Mouse (Mus musculus): ENCODE results near the gene Nosip. TPM values are rescaled to one million over a fixed set of nuclear protein-coding genes. Genes with fewer than 3 reads are reported as not detected.

Nosip gene
- total and polyA plus RNA-seq, 3 experiments, result 72.4 to 86.8 (median 81.4) TPM

DNA sequence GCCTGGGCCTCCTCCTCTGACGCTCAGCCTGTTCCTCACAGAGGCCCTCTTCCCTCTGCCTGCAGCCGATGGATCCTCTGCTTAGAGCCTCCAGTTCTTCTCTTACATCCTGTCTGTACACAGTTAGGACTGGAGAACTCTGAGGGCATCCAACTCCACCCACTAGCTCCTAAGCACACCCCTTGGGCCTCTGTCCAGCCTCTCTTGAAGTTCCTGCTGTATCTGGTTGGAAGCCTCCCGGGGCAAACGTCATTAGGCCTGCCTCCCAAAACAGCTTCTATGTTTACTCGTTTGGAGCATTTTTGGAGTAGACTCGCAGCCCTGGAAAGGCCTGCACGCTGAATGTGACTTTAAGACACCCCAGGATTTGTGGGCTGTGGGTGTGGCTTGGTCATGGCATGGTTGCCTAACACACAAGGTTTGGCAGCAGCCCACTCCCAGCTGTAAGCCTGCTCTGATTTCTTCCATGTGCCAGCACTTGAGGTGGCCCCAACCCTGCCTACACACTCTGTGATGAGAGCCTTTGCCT is 41.5 kb downstream of the Nosip start, which contains the start of gene Fcgrt:
Gene Fcgrt, minus strand, starts transcription at position 200 of the 529 bp plus-strand sequence.
- no peaks in the 10 kb centered on the region for H3K27me3 ChIP-seq (replicated peaks)
- in situ Hi-C loops (cut with MboI; ENCODE audit: low pct_ligation_motif_present, low pct_unique_long_range_greater_than_20kb, low sequenced_read_pairs), result no loop called here

GRCm38 (mm10) chr7:45104941-45105340 is 42.7 kb downstream of the Nosip start:
- Histone ChIP-seq H3K79me2 (replicated peaks; ENCODE audit: control insufficient read depth, extremely low read depth, insufficient read depth, poor library complexity, severe bottlenecking) (no peaks in the 10 kb centered on the region), H3K27ac (ENCODE audit: insufficient read depth, low read depth) (no peak overlapping the region), H3K27me3 (replicated peaks) (no peaks in the 10 kb centered on the region), H3K4me3 (replicated peaks in 1 of 3; ENCODE audit: low read depth in 2 of 3, low read length in 2 of 3, poor library complexity in 1 of 3) (no peak overlapping the region), H3K4me1 (ENCODE audit: control insufficient read depth in 1 of 2, insufficient read depth in 2 of 2) (no peaks in the 10 kb centered on the region; a peak in 1 of 4 replicates), H3K9me3 (replicated peaks; ENCODE audit: low read length) (no peaks in the 10 kb centered on the region), H3K9ac (ENCODE audit: insufficient read depth, low read depth) (no peak overlapping the region), H3K36me3 (replicated peaks in 1 of 2; ENCODE audit: control insufficient read depth in 1 of 2, insufficient read depth in 1 of 2, low read length in 1 of 2) (no peaks in the 10 kb centered on the region), H3K4me2 (ENCODE audit: insufficient read depth, low read depth, poor library complexity, severe bottlenecking) (no peak overlapping the region)
- in situ Hi-C loops (cut with MboI; ENCODE audit: low pct_ligation_motif_present, low pct_unique_long_range_greater_than_20kb, low sequenced_read_pairs) (no loop called here), dilution Hi-C loops (cut with MboI; ENCODE audit: extremely low pct_ligation_motif_present, extremely low pct_unique_long_range_greater_than_20kb, low sequenced_read_pairs) (no loop called here)
- TF ChIP-seq SIN3A (IDR thresholded peaks at IDR 0.05; ENCODE audit: low read length) (no peak), NRF1 (IDR thresholded peaks at IDR 0.05; ENCODE audit: low read depth, low read length) (no peak), CHD2 (IDR thresholded peaks at IDR 0.05; ENCODE audit: low read length) (no peak), ZMIZ1 (IDR thresholded peaks at IDR 0.05; ENCODE audit: low read depth, low read length) (no peak), JUN (IDR thresholded peaks at IDR 0.05; ENCODE audit: insufficient read depth, low read depth, low read length) (no peak), JUND (conservative IDR thresholded peaks at IDR 0.05; ENCODE audit: low read depth, low read length) (no peak), E2F4 (IDR thresholded peaks at IDR 0.05; ENCODE audit: insufficient replicate concordance, low read depth, low read length) (no peak), CHD1 (IDR thresholded peaks at IDR 0.05; ENCODE audit: low read depth, low read length) (no peak), MYC (IDR thresholded peaks at IDR 0.05; ENCODE audit: low read depth, low read length) (no peak), EP300 (IDR thresholded peaks at IDR 0.05; ENCODE audit: low read length) (no peak), UBTF (IDR thresholded peaks at IDR 0.05; ENCODE audit: low read depth, low read length) (no peak)
- no peak for DNase-seq (ENCODE audit: extremely low read depth)

More for the DNA sequence above, 41.5 kb downstream of the Nosip start, which contains the start of gene Fcgrt:
- peaks cover 0 to 2% of the 10 kb centered on the region in 2 experiments; a peak in 2 of 4 replicates for H3K4me1 ChIP-seq (ENCODE audit: control insufficient read depth in 1 of 2, insufficient read depth in 2 of 2)
- TF ChIP-seq IRF4 (IDR thresholded peaks at IDR 0.05; ENCODE audit: low read depth, low read length), result no peak
- no peaks in the 10 kb centered on the region for H3K79me2 ChIP-seq (replicated peaks; ENCODE audit: control insufficient read depth, extremely low read depth, insufficient read depth, poor library complexity, severe bottlenecking)
- H3K9me3 ChIP-seq (replicated peaks; ENCODE audit: low read length), result no peaks in the 10 kb centered on the region
- H3K36me3 ChIP-seq (replicated peaks in 1 of 2; ENCODE audit: control insufficient read depth in 1 of 2, insufficient read depth in 1 of 2, low read length in 1 of 2), result no peaks in the 10 kb centered on the region
- DNase-seq (ENCODE audit: extremely low read depth), result no peak
- H3K9ac ChIP-seq (ENCODE audit: insufficient read depth, low read depth), result no peak within 1 kb of the TSS
- no peak within 1 kb of the TSS for H3K4me3 ChIP-seq (replicated peaks in 1 of 3; ENCODE audit: low read depth in 2 of 3, low read length in 2 of 3, poor library complexity in 1 of 3)
- dilution Hi-C loops (cut with MboI; ENCODE audit: extremely low pct_ligation_motif_present, extremely low pct_unique_long_range_greater_than_20kb, low sequenced_read_pairs), result no loop called here
- H3K4me2 ChIP-seq (ENCODE audit: insufficient read depth, low read depth, poor library complexity, severe bottlenecking), result no peak within 1 kb of the TSS
- no peak within 1 kb of the TSS for H3K27ac ChIP-seq (ENCODE audit: insufficient read depth, low read depth)

GRCm38 (mm10) chr7:45105491-45105890 is 43.3 kb downstream of the Nosip start:
- Histone ChIP-seq H3K4me2 (ENCODE audit: insufficient read depth, low read depth, poor library complexity, severe bottlenecking) (no peak overlapping the region), H3K36me3 (replicated peaks in 1 of 2; ENCODE audit: control insufficient read depth in 1 of 2, insufficient read depth in 1 of 2, low read length in 1 of 2) (no peaks in the 10 kb centered on the region), H3K4me1 (ENCODE audit: control insufficient read depth in 1 of 2, insufficient read depth in 2 of 2) (no peaks in the 10 kb centered on the region; a peak in 1 of 4 replicates), H3K27me3 (replicated peaks) (no peaks in the 10 kb centered on the region), H3K27ac (ENCODE audit: insufficient read depth, low read depth) (no peak overlapping the region), H3K9me3 (replicated peaks; ENCODE audit: low read length) (no peaks in the 10 kb centered on the region), H3K79me2 (replicated peaks; ENCODE audit: control insufficient read depth, extremely low read depth, insufficient read depth, poor library complexity, severe bottlenecking) (no peaks in the 10 kb centered on the region), H3K4me3 (replicated peaks in 1 of 3; ENCODE audit: low read depth in 2 of 3, low read length in 2 of 3, poor library complexity in 1 of 3) (no peak overlapping the region), H3K9ac (ENCODE audit: insufficient read depth, low read depth) (no peak overlapping the region)
- dilution Hi-C loops (cut with MboI; ENCODE audit: extremely low pct_ligation_motif_present, extremely low pct_unique_long_range_greater_than_20kb, low sequenced_read_pairs) (no loop called here), in situ Hi-C loops (cut with MboI; ENCODE audit: low pct_ligation_motif_present, low pct_unique_long_range_greater_than_20kb, low sequenced_read_pairs) (no loop called here)
- TF ChIP-seq ZKSCAN1 (IDR thresholded peaks at IDR 0.05; ENCODE audit: borderline replicate concordance, low read depth, low read length) (no peak), ETS1 (conservative IDR thresholded peaks at IDR 0.05; ENCODE audit: low read depth, low read length) (no peak), MAFK (IDR thresholded peaks at IDR 0.05; ENCODE audit: insufficient replicate concordance, low read length) (no peak), ELF1 (IDR thresholded peaks at IDR 0.05; ENCODE audit: low read depth, low read length) (no peak), JUND (conservative IDR thresholded peaks at IDR 0.05; ENCODE audit: low read depth, low read length) (no peak), MAZ (IDR thresholded peaks at IDR 0.05; ENCODE audit: low read depth, low read length) (no peak), UBTF (IDR thresholded peaks at IDR 0.05; ENCODE audit: low read depth, low read length) (no peak), ZC3H11A (IDR thresholded peaks at IDR 0.05; ENCODE audit: low read depth, low read length) (no peak), CHD1 (IDR thresholded peaks at IDR 0.05; ENCODE audit: low read depth, low read length) (no peak), E2F4 (IDR thresholded peaks at IDR 0.05; ENCODE audit: insufficient replicate concordance, low read depth, low read length) (no peak), SMC3 (IDR thresholded peaks at IDR 0.05; ENCODE audit: low read depth, low read length) (no peak), POLR2AphosphoS2 (IDR thresholded peaks at IDR 0.05; ENCODE audit: low read depth, low read length) (no peak), USF2 (conservative IDR thresholded peaks at IDR 0.05; ENCODE audit: low read depth, low read length) (no peak), USF1 (IDR thresholded peaks at IDR 0.05; ENCODE audit: low read depth, low read length) (no peak), EP300 (IDR thresholded peaks at IDR 0.05; ENCODE audit: low read length) (no peak)
- no peak for DNase-seq (ENCODE audit: extremely low read depth)

All from CH12.LX (cell line).